In genomic region chr16:34114665-34115064, GRCm38 (mm10) we compare ENCODE assay signal across 9 mouse cellular contexts.
DNase-seq lines count a peak whose midpoint lies in the region; ATAC-seq and TF ChIP-seq lines count a peak whose summit lies in the region.
"Had no signal": no experiment of that assay in that cellular context is flagged by ENCODE, and none has a peak within 500 bp of the region (broad histone marks: within the 10 kb centered on the region; RNA-seq: fewer than 3 reads in every experiment).

No protein-coding gene starts in this region.

- no peaks in the 10 kb centered on the region for H3K36me3 ChIP-seq in kidney, embryonic 15.5 days
- H3K36me3 ChIP-seq in hindbrain, embryonic 10.5 days = 0 out of 2 replicates have a peak, but pooled peaks cover 5% of the 10 kb centered on the region
- H3K36me3 ChIP-seq: liver, embryonic 15.5 days had no signal

- no peaks in the 10 kb centered on the region for H3K9me3 ChIP-seq in kidney, embryonic 15.5 days (replicated peaks)
- H3K9me3 ChIP-seq in hindbrain, embryonic 10.5 days = no peaks in the 10 kb centered on the region
- H3K9me3 ChIP-seq: liver, embryonic 15.5 days had no signal

- 8% methylated on average over 3 of the region's 3 CpGs for WGBS in kidney, embryonic 15.5 days
- WGBS in hindbrain, embryonic 10.5 days = 4% methylated on average over 3 of the region's 3 CpGs

- no peak overlapping the region for H3K9ac ChIP-seq in kidney, embryonic 15.5 days
- H3K9ac ChIP-seq: liver, embryonic 15.5 days had no signal

- no peak for ATAC-seq in kidney, embryonic 15.5 days (replicated peaks; ENCODE audit: low FRiP score)
- peak; percentile 72 for ATAC-seq in erythroblast, adult 5-6 weeks (replicated peaks; ENCODE audit: low FRiP score, poor library complexity, severe bottlenecking)

- no peak overlapping the region for H3K4me3 ChIP-seq in kidney, embryonic 15.5 days (replicated peaks)
- H3K4me3 ChIP-seq in bone marrow macrophage, adult 2 months (ENCODE audit: insufficient read depth, low read length) = no peak overlapping the region
- no peak overlapping the region for H3K4me3 ChIP-seq in hindbrain, embryonic 10.5 days
- H3K4me3 ChIP-seq: liver, embryonic 15.5 days had no signal

- no peaks in the 10 kb centered on the region for H3K27me3 ChIP-seq in kidney, embryonic 15.5 days
- no peaks in the 10 kb centered on the region for H3K27me3 ChIP-seq in hindbrain, embryonic 10.5 days (ENCODE audit: insufficient read depth, poor library complexity, severe bottlenecking)
- H3K27me3 ChIP-seq: liver, embryonic 15.5 days had no signal

- peaks cover 6% of the 10 kb centered on the region; the same call in 1 of the 2 replicates for H3K4me1 ChIP-seq in kidney, embryonic 15.5 days
- peaks cover 5% of the 10 kb centered on the region; the same call in 1 of the 2 replicates for H3K4me1 ChIP-seq in bone marrow macrophage, adult 2 months (ENCODE audit: control insufficient read depth, insufficient read depth, low read length)
- H3K4me1 ChIP-seq in hindbrain, embryonic 10.5 days (replicated peaks) = no peaks in the 10 kb centered on the region

- no peak overlapping the region for H3K27ac ChIP-seq in kidney, embryonic 15.5 days
- H3K27ac ChIP-seq in bone marrow macrophage, adult 2 months (ENCODE audit: insufficient read depth, low read depth, low read length) = no peak overlapping the region
- no peak overlapping the region for H3K27ac ChIP-seq in hindbrain, embryonic 10.5 days
- H3K27ac ChIP-seq: liver, embryonic 15.5 days had no signal

- no peak overlapping the region for H3K4me2 ChIP-seq in kidney, embryonic 15.5 days
- H3K4me2 ChIP-seq: liver, embryonic 15.5 days had no signal

- peak; percentile 67 for DNase-seq in kidney, adult 18-20 months
- DNase-seq in hindbrain, embryonic 10.5 days (ENCODE audit: low spot score) = peak; percentile 62
- DNase-seq in layer of hippocampus, postnatal 14 days (ENCODE audit: low spot score in 2 of 2) = peak; percentile 68 to 80
- DNase-seq in lung, postnatal 36 days = peak; percentile 77
- peak; percentile 73 to 80 for DNase-seq in right cerebral cortex, adult 2 months (ENCODE audit: low spot score in 2 of 2)

- no peak for TF ChIP-seq POLR2A in bone marrow macrophage, adult 2 months (IDR thresholded peaks at IDR 0.05; ENCODE audit: borderline replicate concordance, low read depth, low read length)

- peak; percentile 55 for TF ChIP-seq CTCF in bone marrow macrophage, adult 2 months (IDR thresholded peaks at IDR 0.05; ENCODE audit: low read depth, low read length)
